Mouse (Mus musculus): ENCODE results near the gene Lrtm2. TPM values are rescaled to one million over a fixed set of nuclear protein-coding genes. Genes with fewer than 3 reads are reported as not detected.
"Not testable (repeated sequence)": the region's sequence is repeated elsewhere in the genome, so short reads cannot be mapped to it uniquely, and the experiment has no call there.

Lrtm2 gene
- total RNA-seq (2021), result 10 to 100 TPM; 40.4 to 42.8 TPM

GRCm38 (mm10) chr6:119330506-119330905 lies at the start of gene Lrtm2:
TSS of gene Lrtm2 (minus strand) at chr6:119330766.
- DNase-seq, result peak; percentile 55 to 70

- DNase-seq, result no peak
Observed at GRCm38 (mm10) chr6:119378631-119379030, 48.1 kb upstream of the Lrtm2 start.

GRCm38 (mm10) chr6:119377613-119378012 lies 47.0 kb upstream of the Lrtm2 start:
- no peak for DNase-seq

GRCm38 (mm10) chr6:119375035-119375434 lies 44.5 kb upstream of the Lrtm2 start:
- DNase-seq, result no peak

- no peak for DNase-seq
Observed at GRCm38 (mm10) chr6:119373000-119373705, 42.6 kb upstream of the Lrtm2 start.

GRCm38 (mm10) chr6:119372237-119372636 lies 41.7 kb upstream of the Lrtm2 start:
- DNase-seq, result no peak

GRCm38 (mm10) chr6:119371624-119372023 lies 41.1 kb upstream of the Lrtm2 start:
- no peak for DNase-seq

GRCm38 (mm10) chr6:119367382-119367781 lies 36.8 kb upstream of the Lrtm2 start:
- no peak for DNase-seq

- DNase-seq, result not testable (repeated sequence)
Observed at GRCm38 (mm10) chr6:119366800-119367199, 36.2 kb upstream of the Lrtm2 start.

GRCm38 (mm10) chr6:119363593-119363992 lies 33.0 kb upstream of the Lrtm2 start:
- no peak for DNase-seq

GRCm38 (mm10) chr6:119360925-119361702 lies 30.5 kb upstream of the Lrtm2 start:
- DNase-seq, result no peak

- not testable (repeated sequence) for DNase-seq
Observed at GRCm38 (mm10) chr6:119360250-119360649, 29.7 kb upstream of the Lrtm2 start.

GRCm38 (mm10) chr6:119358020-119358571 lies 27.5 kb upstream of the Lrtm2 start:
- no peak for DNase-seq

GRCm38 (mm10) chr6:119352501-119352900 lies 21.9 kb upstream of the Lrtm2 start:
- no peak for DNase-seq

GRCm38 (mm10) chr6:119351656-119352055 lies 21.1 kb upstream of the Lrtm2 start:
- no peak for DNase-seq

GRCm38 (mm10) chr6:119350703-119351198 lies 20.2 kb upstream of the Lrtm2 start:
- no peak for DNase-seq

GRCm38 (mm10) chr6:119348234-119348633 lies 17.7 kb upstream of the Lrtm2 start:
- DNase-seq, result peak; percentile 78 to 79

GRCm38 (mm10) chr6:119347813-119348212 lies 17.2 kb upstream of the Lrtm2 start:
- DNase-seq, result no peak

- no peak for DNase-seq
Observed at GRCm38 (mm10) chr6:119346257-119346656, 15.7 kb upstream of the Lrtm2 start.

GRCm38 (mm10) chr6:119341409-119341808 lies 10.8 kb upstream of the Lrtm2 start:
- DNase-seq, result no peak

GRCm38 (mm10) chr6:119338121-119338912 lies 7.8 kb upstream of the Lrtm2 start:
- no peak for DNase-seq

- DNase-seq, result no peak
Observed at GRCm38 (mm10) chr6:119337287-119337686, 6.7 kb upstream of the Lrtm2 start.

All from layer of hippocampus, postnatal 36 days (tissue).